Mouse (Mus musculus): ENCODE results near the gene Ppp6r3. TPM values are rescaled to one million over a fixed set of nuclear protein-coding genes. Genes with fewer than 3 reads are reported as not detected.

The Ppp6r3 gene
- polyA plus RNA-seq, 1 experiment: 97.4 TPM

DNA sequence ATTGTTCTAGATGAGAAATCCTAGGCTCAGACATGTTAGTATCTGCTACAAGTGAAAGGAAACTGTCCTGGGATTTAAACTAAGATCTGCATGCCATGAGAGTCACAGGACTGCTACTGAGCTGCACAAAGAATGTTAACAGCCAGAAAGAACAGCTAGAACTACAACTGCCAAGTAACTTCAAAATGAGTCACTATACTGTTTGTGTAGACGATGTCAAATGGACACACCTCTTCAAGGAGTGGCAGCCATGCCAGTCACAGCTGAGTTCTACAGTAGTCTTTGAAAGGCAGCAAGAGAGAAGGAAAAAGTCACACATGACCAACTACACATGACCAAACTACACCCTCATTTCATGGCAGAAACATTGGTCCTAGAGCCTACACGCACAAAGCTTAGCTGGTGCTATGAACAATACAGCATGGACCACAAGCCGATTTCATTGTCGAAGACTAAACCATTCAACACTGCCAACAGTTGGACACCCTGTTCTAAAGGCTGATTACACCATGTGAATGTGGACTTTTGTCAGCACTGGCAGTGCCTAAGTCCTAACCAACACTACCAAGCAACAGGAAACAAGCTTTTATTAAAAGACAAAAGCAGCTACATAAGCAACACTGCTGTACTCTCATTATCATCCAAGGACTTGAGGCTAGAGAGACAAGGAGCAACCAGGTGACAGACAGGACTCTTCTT, 55.9 kb downstream of the Ppp6r3 start:
- 97% methylated on average over 4 of the region's 4 CpGs for WGBS
- H3K36me3 ChIP-seq (ENCODE audit: control insufficient read depth, insufficient read depth, low read length): peaks cover 70% of the 10 kb centered on the region
- no peak overlapping the region for H3K4me3 ChIP-seq (ENCODE audit: control insufficient read depth, insufficient read depth, low read length)
- H3K4me1 ChIP-seq (replicated peaks; ENCODE audit: control insufficient read depth, insufficient read depth, low read length): no peaks in the 10 kb centered on the region
- no peak for DNase-seq
- no peaks in the 10 kb centered on the region for H3K27me3 ChIP-seq (ENCODE audit: control insufficient read depth, insufficient read depth, low read length)
- no peak overlapping the region for H3K27ac ChIP-seq (ENCODE audit: control insufficient read depth, insufficient read depth, low read length)
- TF ChIP-seq CTCF (IDR thresholded peaks at IDR 0.05; ENCODE audit: borderline replicate concordance, control insufficient read depth, extremely low read depth, insufficient read depth, low read length, poor library complexity): no peak
- no peak for TF ChIP-seq POLR2A (IDR thresholded peaks at IDR 0.05; ENCODE audit: control insufficient read depth, extremely low read depth, insufficient read depth, low read length, poor library complexity)

DNA sequence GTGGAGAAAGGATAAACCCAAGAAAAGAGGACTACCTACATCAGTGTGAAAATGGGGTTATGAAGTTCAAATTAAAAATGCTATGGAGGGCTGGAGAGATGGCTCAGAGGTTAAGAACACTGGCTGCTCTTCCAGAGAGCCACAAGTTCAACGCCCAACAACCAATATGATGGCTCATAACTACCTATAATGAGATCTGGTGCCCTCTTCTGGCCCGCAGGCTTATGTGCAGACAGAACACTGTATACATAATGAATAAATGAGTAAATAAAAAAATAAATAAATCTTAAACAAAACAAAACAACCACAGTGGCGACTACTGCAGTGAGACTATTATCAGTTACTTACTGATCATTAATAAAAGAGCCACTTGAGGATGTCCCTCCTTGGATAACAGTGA, 78.3 kb downstream of the Ppp6r3 start:
- H3K27ac ChIP-seq (ENCODE audit: control insufficient read depth, insufficient read depth, low read length): no peak overlapping the region
- no peaks in the 10 kb centered on the region for H3K27me3 ChIP-seq (ENCODE audit: control insufficient read depth, insufficient read depth, low read length)
- H3K36me3 ChIP-seq (ENCODE audit: control insufficient read depth, insufficient read depth, low read length): peaks cover 86% of the 10 kb centered on the region
- H3K4me3 ChIP-seq (ENCODE audit: control insufficient read depth, insufficient read depth, low read length): no peak overlapping the region
- TF ChIP-seq POLR2A (IDR thresholded peaks at IDR 0.05; ENCODE audit: control insufficient read depth, extremely low read depth, insufficient read depth, low read length, poor library complexity) (no peak), CTCF (IDR thresholded peaks at IDR 0.05; ENCODE audit: borderline replicate concordance, control insufficient read depth, extremely low read depth, insufficient read depth, low read length, poor library complexity) (no peak)
- 97% methylated on average over 3 of the region's 3 CpGs for WGBS
- DNase-seq: peak; percentile 8
- H3K4me1 ChIP-seq (replicated peaks; ENCODE audit: control insufficient read depth, insufficient read depth, low read length): no peaks in the 10 kb centered on the region

DNA sequence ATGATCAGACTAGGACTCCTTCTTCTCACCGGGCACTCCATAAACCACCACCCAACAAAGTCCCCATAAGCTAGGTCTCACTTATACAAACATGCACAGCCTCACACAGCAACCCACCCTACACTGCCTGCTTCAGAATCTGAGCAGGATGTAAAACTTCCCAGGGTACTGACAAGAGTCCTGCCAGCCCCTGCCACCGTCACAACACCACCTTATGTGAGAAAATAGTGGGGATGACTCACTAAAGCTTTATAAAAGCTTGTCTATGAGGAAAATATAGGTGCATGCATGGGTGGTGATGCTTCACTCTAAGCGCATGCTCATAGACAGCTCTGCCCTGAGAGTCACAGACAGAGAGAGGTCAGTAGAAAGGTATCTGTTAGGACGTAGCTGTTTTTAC, 85.7 kb downstream of the Ppp6r3 start:
- TF ChIP-seq CTCF (IDR thresholded peaks at IDR 0.05; ENCODE audit: borderline replicate concordance, control insufficient read depth, extremely low read depth, insufficient read depth, low read length, poor library complexity): no peak
- TF ChIP-seq POLR2A (IDR thresholded peaks at IDR 0.05; ENCODE audit: control insufficient read depth, extremely low read depth, insufficient read depth, low read length, poor library complexity): no peak
- Histone ChIP-seq H3K4me3 (ENCODE audit: control insufficient read depth, insufficient read depth, low read length) (no peak overlapping the region), H3K27me3 (ENCODE audit: control insufficient read depth, insufficient read depth, low read length) (no peaks in the 10 kb centered on the region), H3K36me3 (ENCODE audit: control insufficient read depth, insufficient read depth, low read length) (peaks cover 95% of the 10 kb centered on the region), H3K27ac (ENCODE audit: control insufficient read depth, insufficient read depth, low read length) (no peak overlapping the region), H3K4me1 (replicated peaks; ENCODE audit: control insufficient read depth, insufficient read depth, low read length) (no peaks in the 10 kb centered on the region)
- 97% methylated on average over 4 of the region's 4 CpGs for WGBS
- DNase-seq: no peak

DNA sequence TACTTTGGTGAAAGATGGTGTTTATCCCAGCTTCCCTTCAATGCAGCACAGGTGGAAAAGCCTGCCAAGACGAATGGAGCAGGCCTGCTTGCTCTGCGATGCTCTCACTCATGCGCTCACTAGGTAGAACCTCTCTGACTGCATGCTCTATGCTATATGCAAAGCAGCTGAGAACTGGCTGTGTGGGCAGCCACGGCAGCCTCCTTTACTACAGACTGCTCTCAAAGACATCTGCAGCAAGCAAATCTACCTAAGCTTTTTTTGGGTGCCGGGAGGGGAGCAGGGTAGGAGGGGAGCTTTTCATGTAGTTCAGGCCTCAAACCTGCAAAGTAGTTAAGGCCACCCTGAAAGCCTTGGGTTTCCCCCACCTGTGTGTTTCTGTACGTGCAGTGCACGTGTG, 92.7 kb downstream of the Ppp6r3 start:
- Histone ChIP-seq H3K4me3 (ENCODE audit: control insufficient read depth, insufficient read depth, low read length) (no peak overlapping the region), H3K27me3 (ENCODE audit: control insufficient read depth, insufficient read depth, low read length) (no peaks in the 10 kb centered on the region), H3K4me1 (replicated peaks; ENCODE audit: control insufficient read depth, insufficient read depth, low read length) (no peaks in the 10 kb centered on the region), H3K36me3 (ENCODE audit: control insufficient read depth, insufficient read depth, low read length) (peaks cover 84% of the 10 kb centered on the region), H3K27ac (ENCODE audit: control insufficient read depth, insufficient read depth, low read length) (no peak overlapping the region)
- WGBS: 93% methylated on average over 7 of the region's 7 CpGs
- DNase-seq: no peak
- TF ChIP-seq POLR2A (IDR thresholded peaks at IDR 0.05; ENCODE audit: control insufficient read depth, extremely low read depth, insufficient read depth, low read length, poor library complexity) (no peak), CTCF (IDR thresholded peaks at IDR 0.05; ENCODE audit: borderline replicate concordance, control insufficient read depth, extremely low read depth, insufficient read depth, low read length, poor library complexity) (no peak)

DNA sequence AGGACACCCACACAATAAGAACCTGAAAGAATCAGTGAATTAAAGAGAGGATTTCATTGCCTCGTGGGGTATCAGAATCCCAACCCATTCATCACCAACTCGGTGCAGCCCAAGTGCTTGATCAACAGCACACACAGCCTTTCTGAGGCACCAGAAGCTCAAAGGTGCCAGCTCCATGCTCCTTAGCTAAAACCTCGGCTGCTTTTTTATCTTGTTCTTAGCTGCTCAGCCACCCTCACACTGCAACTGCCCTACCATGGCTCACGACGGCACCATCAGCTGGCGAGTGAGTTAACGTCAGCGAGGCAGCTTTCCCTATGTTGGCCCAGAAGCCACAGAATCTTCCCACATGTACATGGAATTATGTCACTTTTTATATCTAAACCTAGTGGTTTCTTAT, 95.4 kb downstream of the Ppp6r3 start:
- WGBS: 92% methylated on average over 8 of the region's 8 CpGs

DNA sequence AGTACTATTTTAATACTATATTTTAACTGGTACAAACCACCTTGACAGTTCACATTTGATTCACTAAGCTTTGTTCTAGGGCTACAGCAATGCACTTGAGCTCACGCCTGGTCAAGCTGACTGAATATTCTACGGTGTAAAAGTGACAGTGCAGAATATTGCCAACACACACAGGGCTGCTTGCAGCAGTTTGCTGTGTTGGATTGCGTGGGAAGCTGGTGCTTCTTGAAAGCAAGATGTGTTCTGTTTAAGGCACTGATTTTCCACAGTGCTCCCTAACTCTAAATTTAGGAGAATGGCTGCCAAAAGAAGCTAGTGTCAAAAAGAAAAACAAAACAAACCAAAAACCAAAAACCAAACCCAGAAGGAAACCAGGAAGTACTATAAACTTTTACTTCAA, 98.6 kb downstream of the Ppp6r3 start:
- no peak for TF ChIP-seq CTCF (IDR thresholded peaks at IDR 0.05; ENCODE audit: borderline replicate concordance, control insufficient read depth, extremely low read depth, insufficient read depth, low read length, poor library complexity)
- no peak for TF ChIP-seq POLR2A (IDR thresholded peaks at IDR 0.05; ENCODE audit: control insufficient read depth, extremely low read depth, insufficient read depth, low read length, poor library complexity)
- no peak overlapping the region for H3K4me3 ChIP-seq (ENCODE audit: control insufficient read depth, insufficient read depth, low read length)
- no peak overlapping the region for H3K27ac ChIP-seq (ENCODE audit: control insufficient read depth, insufficient read depth, low read length)
- whole genome bisulfite sequencing: 99% methylated on average over 3 of the region's 3 CpGs
- DNase-seq: no peak
- H3K36me3 ChIP-seq (ENCODE audit: control insufficient read depth, insufficient read depth, low read length): peaks cover 70% of the 10 kb centered on the region
- no peaks in the 10 kb centered on the region for H3K27me3 ChIP-seq (ENCODE audit: control insufficient read depth, insufficient read depth, low read length)
- no peaks in the 10 kb centered on the region for H3K4me1 ChIP-seq (replicated peaks; ENCODE audit: control insufficient read depth, insufficient read depth, low read length)

More for the DNA sequence above, 95.4 kb downstream of the Ppp6r3 start:
- no peaks in the 10 kb centered on the region for H3K4me1 ChIP-seq (replicated peaks; ENCODE audit: control insufficient read depth, insufficient read depth, low read length)
- TF ChIP-seq CTCF (IDR thresholded peaks at IDR 0.05; ENCODE audit: borderline replicate concordance, control insufficient read depth, extremely low read depth, insufficient read depth, low read length, poor library complexity): no peak
- TF ChIP-seq POLR2A (IDR thresholded peaks at IDR 0.05; ENCODE audit: control insufficient read depth, extremely low read depth, insufficient read depth, low read length, poor library complexity): no peak
- no peak overlapping the region for H3K27ac ChIP-seq (ENCODE audit: control insufficient read depth, insufficient read depth, low read length)
- H3K36me3 ChIP-seq (ENCODE audit: control insufficient read depth, insufficient read depth, low read length): peaks cover 72% of the 10 kb centered on the region
- H3K27me3 ChIP-seq (ENCODE audit: control insufficient read depth, insufficient read depth, low read length): no peaks in the 10 kb centered on the region
- no peak for DNase-seq
- H3K4me3 ChIP-seq (ENCODE audit: control insufficient read depth, insufficient read depth, low read length): no peak overlapping the region

DNA sequence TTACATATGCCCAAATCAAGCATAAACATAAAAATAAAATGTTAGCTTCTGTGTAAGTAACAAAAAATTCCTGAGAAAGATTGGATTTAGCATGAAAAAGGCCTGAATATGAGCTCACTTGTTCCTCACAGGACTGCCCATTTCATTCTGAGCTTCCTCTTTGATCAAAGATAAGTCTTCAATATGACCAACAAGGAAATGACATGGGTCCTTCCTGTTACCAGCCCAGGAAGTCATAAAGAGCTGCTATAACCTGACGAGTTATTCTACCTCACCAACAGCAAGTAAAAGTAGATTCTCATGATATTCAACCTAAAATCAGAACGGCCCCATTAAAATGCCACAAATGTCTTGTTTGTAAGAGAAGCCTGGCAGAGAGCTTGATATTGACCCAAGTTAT, 104.3 kb downstream of the Ppp6r3 start:
- Histone ChIP-seq H3K27me3 (ENCODE audit: control insufficient read depth, insufficient read depth, low read length) (no peaks in the 10 kb centered on the region), H3K4me1 (replicated peaks; ENCODE audit: control insufficient read depth, insufficient read depth, low read length) (no peaks in the 10 kb centered on the region), H3K27ac (ENCODE audit: control insufficient read depth, insufficient read depth, low read length) (no peak overlapping the region), H3K4me3 (ENCODE audit: control insufficient read depth, insufficient read depth, low read length) (no peak overlapping the region), H3K36me3 (ENCODE audit: control insufficient read depth, insufficient read depth, low read length) (peaks cover 80% of the 10 kb centered on the region)
- 62% methylated on average over 2 of the region's 2 CpGs for WGBS
- TF ChIP-seq CTCF (IDR thresholded peaks at IDR 0.05; ENCODE audit: borderline replicate concordance, control insufficient read depth, extremely low read depth, insufficient read depth, low read length, poor library complexity): no peak
- TF ChIP-seq POLR2A (IDR thresholded peaks at IDR 0.05; ENCODE audit: control insufficient read depth, extremely low read depth, insufficient read depth, low read length, poor library complexity): no peak
- DNase-seq: no peak

All from thymus, adult 2 months (tissue).